Mouse (Mus musculus): ENCODE results near the gene Fgfr2.

Gene Fgfr2

DNA sequence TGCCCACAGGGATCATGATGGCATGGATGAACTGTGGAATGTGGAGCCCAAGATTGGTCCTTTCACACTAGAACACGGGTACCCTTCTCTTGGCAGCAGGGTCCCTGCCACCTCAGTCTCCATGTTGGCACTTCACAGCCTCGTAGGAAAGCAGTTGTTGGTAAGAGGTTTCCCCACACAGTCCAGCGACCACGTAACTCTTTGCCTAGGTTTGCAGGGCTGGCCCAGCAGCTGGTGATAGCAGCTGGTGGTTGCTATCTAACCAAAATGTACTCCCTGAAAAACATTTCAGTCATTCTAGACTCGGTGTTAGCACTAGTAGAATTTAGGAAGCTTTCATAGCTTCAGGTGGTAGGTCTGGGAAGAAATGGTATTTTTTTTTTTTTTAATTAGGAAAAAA is 2464.0 kb downstream of the Fgfr2 start:
- DNase-seq (ENCODE audit: low read depth, low spot score), result no peak

GRCm38 (mm10) chr7:130657751-130658150 is 2465.4 kb downstream of the Fgfr2 start:
- no peak for DNase-seq (ENCODE audit: low read depth, low spot score)

DNA sequence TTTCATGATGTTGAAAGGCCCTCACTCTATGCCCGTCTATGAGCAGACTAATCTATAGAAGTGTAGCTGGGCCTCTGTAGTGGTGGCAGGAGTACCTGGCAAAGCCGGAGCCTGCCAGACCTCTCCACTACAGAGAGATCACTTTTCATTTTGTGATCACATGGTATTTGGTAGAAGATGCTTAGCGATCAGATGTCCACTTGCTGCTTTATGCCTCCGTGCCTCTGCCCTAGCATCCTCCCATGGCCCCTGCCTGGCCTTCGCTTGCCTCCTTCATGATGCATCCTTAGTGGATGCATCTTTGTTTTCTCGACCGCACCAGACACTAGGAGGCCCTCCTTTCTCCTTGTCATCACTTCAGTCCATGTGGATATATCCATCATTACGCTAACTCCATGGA is 2466.2 kb downstream of the Fgfr2 start:
- DNase-seq (ENCODE audit: low read depth, low spot score), result no peak

DNA sequence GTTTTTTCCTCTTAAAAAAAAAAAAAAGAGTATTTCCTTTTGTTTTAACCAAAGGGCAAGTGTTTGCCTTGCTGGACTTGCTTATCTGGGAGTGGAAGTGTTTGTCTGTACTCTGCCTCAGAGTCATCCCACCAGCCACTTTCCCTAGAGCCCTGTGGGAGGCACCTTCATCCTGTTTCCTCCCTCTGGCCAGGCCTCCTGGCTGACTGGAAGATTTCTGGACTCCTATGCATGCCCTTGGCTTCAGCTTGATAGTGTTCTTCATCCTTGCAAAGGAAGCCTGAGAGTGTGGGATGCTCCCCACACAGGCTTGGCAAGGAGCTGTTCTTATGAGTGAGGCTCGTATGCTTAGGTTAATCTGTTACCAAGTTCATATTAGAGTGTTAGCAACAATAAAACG is 2468.6 kb downstream of the Fgfr2 start:
- no peak for DNase-seq (ENCODE audit: low read depth, low spot score)

GRCm38 (mm10) chr7:130653036-130653555 is 2470.1 kb downstream of the Fgfr2 start:
- no peak for DNase-seq (ENCODE audit: low read depth, low spot score)

- DNase-seq (ENCODE audit: low read depth, low spot score), result no peak
Measured at GRCm38 (mm10) chr7:130650621-130651020, 2472.5 kb downstream of the Fgfr2 start.

GRCm38 (mm10) chr7:130649257-130649656 is 2473.9 kb downstream of the Fgfr2 start:
- DNase-seq (ENCODE audit: low read depth, low spot score), result no peak

DNA sequence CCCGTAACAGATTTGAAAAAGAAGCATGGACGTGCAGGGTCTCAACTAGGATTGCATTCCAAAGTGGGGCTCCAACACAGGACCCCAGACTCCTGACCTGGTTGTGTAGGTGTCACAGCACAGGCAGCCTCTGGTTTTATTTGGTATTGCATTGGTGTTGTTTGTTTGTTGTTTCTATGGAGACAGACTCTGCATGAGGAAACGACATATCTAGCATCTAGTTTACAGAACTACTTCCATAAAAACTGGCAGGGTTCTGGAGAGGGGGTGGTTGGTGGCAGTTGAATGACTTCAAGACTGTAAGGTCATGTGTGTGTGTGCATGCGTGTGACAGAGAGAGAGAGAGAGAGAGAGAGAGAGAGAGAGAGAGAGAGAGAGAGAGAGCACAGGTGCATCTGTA is 2475.1 kb downstream of the Fgfr2 start:
- no peak for DNase-seq (ENCODE audit: low read depth, low spot score)

GRCm38 (mm10) chr7:130646762-130647139 is 2476.4 kb downstream of the Fgfr2 start:
- DNase-seq (ENCODE audit: low read depth, low spot score), result no peak

DNA sequence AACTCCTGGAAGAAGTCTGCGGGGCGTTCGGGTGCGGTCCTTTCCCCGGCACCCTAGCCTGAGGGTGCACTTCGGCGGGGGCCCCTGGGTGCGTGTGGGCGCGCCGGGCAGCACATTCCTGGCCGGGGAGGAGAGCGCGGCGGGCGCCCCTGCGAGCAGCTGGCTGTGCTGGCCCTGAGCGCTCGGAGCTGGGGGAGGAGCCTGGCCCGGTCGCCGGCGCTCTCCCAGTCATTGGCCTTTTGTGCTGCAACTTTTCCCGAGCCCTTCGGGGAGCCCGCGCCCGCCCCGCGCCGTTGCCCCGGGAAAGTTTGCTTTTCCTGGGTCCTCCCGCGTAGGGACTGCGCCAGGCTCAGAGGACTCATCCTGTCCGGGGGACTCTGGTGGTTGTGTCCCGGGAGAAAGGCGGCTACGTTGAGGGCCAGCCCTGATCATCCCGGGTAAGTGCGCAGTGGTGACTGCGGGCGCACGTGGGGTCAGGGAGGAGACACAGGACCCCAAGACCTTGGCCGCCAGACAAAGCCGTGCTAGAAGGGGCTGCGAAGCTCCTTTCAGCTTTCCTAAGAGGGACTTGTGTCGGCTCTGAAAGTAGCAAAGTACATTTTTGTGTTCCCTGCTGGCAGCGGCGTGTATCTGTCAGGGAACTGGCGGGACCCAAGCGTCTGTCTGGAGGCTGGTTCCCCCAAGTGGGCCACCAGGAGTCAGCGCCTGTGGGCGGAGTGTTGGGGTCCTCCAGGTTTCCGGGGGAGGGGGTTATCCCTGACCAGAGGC is 2477.0 kb downstream of the Fgfr2 start:
- DNase-seq (ENCODE audit: low read depth, low spot score), result no peak

DNA sequence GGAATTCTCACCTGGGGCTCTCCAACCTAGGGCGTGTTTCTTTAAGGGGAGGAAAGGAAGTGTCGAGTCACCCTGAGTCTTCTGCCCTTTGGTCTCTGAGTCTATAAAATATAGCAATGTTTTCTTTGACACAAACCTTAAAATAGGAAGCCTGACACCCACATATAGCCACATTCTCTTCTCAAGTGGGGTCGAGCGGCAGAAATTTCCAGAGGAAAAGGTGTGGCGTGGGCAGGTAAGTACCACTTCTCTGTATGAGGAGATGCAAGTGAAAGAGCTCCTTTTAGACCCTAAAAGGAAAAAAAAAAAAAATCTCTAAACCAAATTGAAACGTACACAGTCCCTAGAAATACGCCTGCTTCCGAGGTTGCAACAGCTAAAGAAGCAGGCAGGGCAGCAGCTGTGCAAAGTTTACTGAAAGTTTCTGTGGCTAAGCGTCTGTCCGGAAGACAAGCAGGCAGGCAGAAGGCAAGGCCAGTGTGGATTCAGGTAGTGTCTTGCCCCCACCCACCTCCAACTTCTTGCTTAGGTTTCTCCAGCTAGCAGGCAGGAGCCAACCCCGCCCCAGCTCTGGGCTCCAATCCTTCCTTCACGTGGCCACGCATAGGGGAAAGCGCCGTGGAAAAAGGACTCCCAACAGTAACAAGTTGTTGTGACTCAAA is 2477.7 kb downstream of the Fgfr2 start:
- no peak for DNase-seq (ENCODE audit: low read depth, low spot score)

GRCm38 (mm10) chr7:130640681-130641080 is 2482.5 kb downstream of the Fgfr2 start:
- DNase-seq (ENCODE audit: low read depth, low spot score), result no peak

DNA sequence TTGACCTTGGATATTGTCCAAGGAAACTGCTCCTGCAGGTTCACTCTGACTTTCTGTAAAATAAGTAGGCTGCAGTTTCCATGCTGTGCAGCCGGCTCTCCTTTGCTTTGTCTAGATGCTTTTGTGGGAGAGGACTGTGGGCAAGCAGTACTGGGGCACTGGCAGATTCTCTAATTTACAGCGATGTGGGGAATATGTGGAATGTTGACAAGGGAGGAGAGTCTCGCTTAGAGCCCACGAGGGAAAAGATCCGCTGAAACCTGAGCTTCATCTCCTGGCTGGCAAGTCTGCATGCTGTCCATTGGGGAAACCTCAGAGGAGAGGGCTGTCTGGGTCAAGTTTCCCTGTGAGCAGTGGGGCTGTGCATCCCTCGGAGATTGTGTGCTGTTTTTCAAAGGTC is 2485.3 kb downstream of the Fgfr2 start:
- no peak for DNase-seq (ENCODE audit: low read depth, low spot score)

DNA sequence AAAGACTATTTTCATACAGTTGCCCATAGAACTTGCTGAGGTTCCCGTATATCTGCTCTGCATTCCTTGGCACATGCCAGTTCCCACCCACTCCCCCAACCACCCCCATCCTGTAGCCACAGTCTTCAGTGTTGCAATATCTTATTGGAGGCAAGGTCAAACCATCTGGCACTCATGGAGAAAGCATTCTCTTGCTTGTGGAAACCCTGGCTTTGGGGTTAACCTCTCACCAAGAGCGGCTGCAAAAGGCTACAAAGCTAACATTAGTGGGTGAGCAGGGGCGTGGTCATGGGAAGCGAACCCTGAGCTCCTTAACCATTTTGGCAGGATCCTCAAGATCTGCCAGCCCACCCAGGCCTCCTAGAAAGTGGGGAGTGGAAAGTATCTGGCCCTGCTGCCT is 2486.2 kb downstream of the Fgfr2 start:
- no peak for DNase-seq (ENCODE audit: low read depth, low spot score)

- DNase-seq (ENCODE audit: low read depth, low spot score), result no peak
Measured at GRCm38 (mm10) chr7:130636274-130636673, 2486.9 kb downstream of the Fgfr2 start.

DNA sequence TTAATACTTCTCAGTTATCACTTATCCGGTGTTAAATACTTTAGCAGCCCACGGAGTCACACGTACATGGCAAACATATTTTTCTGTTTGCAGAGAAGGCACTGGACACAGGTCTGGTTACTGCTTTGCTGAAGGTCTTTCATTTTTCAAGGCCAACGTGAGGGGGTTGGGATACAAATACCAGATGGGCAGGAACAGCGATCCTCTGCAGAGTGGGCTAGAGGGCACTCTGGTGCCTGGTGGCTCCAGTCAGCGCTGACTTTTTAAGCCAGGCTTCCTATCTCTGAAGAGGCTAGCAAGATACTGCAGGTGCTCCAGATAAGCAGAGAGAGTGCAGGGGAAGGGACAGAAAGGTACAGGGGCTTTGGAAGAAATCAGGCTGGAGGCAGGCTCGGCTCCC is 2487.9 kb downstream of the Fgfr2 start:
- DNase-seq (ENCODE audit: low read depth, low spot score), result no peak

GRCm38 (mm10) chr7:130634259-130634871 is 2488.8 kb downstream of the Fgfr2 start:
- DNase-seq (ENCODE audit: low read depth, low spot score), result no peak

DNA sequence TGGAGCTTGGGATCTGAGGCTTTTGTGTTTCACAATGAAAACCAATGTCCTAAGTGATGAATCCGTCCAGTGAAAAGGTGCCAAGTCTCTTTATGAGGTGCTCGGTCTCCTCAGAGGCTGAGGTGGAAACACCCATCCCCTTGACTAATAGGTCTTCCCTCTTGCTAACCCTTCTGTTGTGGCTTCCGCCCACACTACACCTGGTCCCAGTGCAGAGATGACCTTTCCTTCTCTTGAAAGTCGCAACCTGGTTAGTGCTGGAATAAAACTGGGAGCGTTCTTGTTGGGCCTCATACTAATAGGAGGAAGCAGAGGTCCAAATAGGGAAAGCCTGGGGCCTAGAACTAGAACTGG is 2490.8 kb downstream of the Fgfr2 start:
- no peak for DNase-seq (ENCODE audit: low read depth, low spot score)

DNA sequence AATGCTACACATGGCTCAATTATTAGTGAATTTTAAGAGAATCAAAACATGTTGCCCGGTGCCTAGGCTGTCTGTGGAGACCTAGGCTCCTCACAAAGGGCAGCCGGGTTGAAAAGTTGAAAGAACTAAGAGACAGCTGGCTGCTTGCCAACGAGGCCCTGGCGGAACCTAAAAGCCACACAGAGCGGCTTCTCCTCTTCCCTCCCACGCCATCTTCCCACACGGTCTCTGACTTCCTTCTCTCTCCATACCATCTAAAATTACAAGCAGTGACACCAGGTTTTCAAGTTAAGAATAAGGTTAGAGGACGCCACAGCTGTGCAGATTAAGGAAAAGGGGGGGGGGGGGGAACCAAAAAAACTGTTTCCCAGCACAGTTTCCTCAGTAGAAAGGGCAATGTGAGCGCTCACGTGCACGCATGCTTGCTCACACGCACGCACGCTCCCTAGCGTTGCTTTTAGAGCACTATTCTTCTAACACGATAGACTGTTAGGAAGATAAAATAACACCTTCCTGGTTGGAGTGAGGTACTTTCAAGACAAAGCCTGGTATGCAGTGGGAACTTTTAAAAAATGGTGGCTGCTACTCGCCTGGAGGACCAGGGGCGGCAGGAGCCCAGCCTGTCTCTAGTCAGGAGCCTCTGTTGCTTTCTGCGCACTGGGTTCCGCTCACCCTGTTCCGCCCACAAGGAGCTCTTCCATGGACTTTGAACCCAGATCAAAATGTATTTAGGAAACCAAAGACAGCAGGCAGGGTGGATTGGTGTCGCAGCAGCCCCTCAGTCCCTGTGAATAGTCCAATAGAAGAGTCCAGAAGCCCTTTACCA is 2491.4 kb downstream of the Fgfr2 start:
- no peak for DNase-seq (ENCODE audit: low read depth, low spot score)

DNA sequence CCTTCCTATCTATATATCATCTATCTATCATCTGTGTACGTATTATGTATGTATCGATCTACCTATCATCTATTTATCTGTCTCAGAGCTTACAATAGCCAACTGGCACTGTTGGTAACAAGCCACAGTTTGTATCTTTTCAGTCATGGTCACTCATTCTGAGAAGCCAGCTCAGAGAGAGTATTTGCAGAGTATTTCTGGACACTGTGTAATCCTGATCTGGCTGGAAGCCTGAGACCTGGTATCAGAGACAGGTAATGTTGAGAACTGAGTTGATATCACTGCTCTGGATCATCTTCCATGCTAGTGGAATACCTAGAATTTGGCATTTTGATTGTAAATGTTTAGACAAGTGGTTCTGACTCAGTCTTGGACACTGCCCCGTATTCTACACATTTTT is 2492.2 kb downstream of the Fgfr2 start:
- DNase-seq (ENCODE audit: low read depth, low spot score), result no peak

GRCm38 (mm10) chr7:130629999-130630398 is 2493.2 kb downstream of the Fgfr2 start:
- no peak for DNase-seq (ENCODE audit: low read depth, low spot score)

- no peak for DNase-seq (ENCODE audit: low read depth, low spot score)
Measured at GRCm38 (mm10) chr7:130628601-130629000, 2494.5 kb downstream of the Fgfr2 start.
